Mouse (Mus musculus) urinary bladder, postnatal 4 days (tissue): ENCODE data around the gene Vmn1r233.
A peak's percentile ranks its signal among the peaks of the same experiment; 100 is the strongest.

Experiments used
- DNase-seq, 2 experiments: peaks; one replicate each; pipeline ENCODE4 v3.0.0; 2021 to 2022; ENCODE audit warnings: low spot score in 2 of 2

Gene Vmn1r233

GRCm38 (mm10) chr17:20996364-20996763 lies at the start of gene Vmn1r233:
Vmn1r233 (minus strand) TSS chr17:20996464.
- no peak for DNase-seq

- no peak for DNase-seq
Measured at GRCm38 (mm10) chr17:21018410-21019080, 22.3 kb upstream of the Vmn1r233 start.

- no peak for DNase-seq
Measured at GRCm38 (mm10) chr17:21009726-21010125, 13.5 kb upstream of the Vmn1r233 start.

- DNase-seq: peak; percentile 77 to 84
Measured at GRCm38 (mm10) chr17:21008382-21009331, 12.4 kb upstream of the Vmn1r233 start, which contains the start of gene Zfp160. Zfp160 (plus strand) TSS chr17:21008903.

GRCm38 (mm10) chr17:20993716-20994115 lies 2.5 kb downstream of the Vmn1r233 start:
- DNase-seq: no peak

- DNase-seq: no peak
Measured at GRCm38 (mm10) chr17:20966681-20967080, 29.6 kb downstream of the Vmn1r233 start.

GRCm38 (mm10) chr17:20965421-20965820 lies 30.8 kb downstream of the Vmn1r233 start:
- DNase-seq: no peak

GRCm38 (mm10) chr17:20960386-20960785 lies 35.9 kb downstream of the Vmn1r233 start:
- no peak for DNase-seq

- no peak for DNase-seq
Measured at GRCm38 (mm10) chr17:20946636-20947035, 49.6 kb downstream of the Vmn1r233 start.

- no peak for DNase-seq
Measured at GRCm38 (mm10) chr17:20946026-20946565, 50.2 kb downstream of the Vmn1r233 start.

GRCm38 (mm10) chr17:20944985-20945891 lies 51.0 kb downstream of the Vmn1r233 start, which contains the start of gene Ppp2r1a:
Ppp2r1a (plus strand) TSS chr17:20945311.
- DNase-seq: peak; percentile 96 to 98

GRCm38 (mm10) chr17:20944226-20944625 lies 52.0 kb downstream of the Vmn1r233 start:
- DNase-seq: no peak
